Mouse (Mus musculus): ENCODE results near the gene P3h2. TPM values are rescaled to one million over a fixed set of nuclear protein-coding genes. Genes with fewer than 3 reads are reported as not detected.
A peak's percentile ranks its signal among the peaks of the same experiment; 100 is the strongest.

Gene P3h2
- polyA plus RNA-seq, 1 experiment from 2014 or later, result 0.32 TPM

DNA sequence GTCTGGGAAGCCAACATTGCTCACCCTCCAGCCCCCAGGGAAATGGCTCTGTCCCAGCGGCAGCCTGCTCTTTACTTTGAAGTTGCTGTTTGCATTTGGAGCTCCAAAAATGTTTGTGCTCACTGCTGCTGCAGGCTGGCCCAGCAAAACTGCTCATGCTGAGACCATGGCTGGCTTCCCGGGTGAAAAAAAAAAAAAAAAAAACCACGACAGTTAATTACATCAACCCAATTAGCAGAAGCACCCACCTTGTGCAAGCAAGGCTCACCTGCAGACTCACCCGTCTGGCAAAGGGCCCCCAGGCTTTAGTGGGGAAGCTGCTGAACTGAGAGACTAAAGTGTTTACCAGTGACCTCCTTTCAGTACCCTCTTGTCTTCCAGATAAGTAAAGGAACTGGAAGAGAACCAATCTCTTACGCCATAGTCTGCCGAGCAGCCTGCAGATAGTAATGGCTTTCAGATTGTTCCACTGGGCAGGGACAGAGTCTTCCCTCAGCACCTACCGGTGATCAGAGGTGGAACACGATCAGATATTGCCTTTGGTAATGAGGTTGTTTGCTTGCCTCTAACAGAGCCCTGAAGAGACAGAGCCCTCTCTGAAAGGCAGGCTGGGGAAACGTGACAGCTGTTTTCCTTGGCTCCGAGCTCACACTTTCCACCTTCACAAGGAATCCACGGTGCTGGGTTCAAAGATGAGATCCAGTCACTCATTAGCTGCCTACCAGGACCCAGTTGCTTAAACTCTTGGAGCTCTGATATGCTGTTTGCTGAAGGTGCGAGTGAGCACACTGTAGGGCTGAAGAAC is 160.2 kb downstream of the P3h2 start:
- H3K4me2 ChIP-seq (replicated peaks), result no peak overlapping the region
- ATAC-seq (replicated peaks), result peak; percentile 26
- 48% methylated on average over 12 of the region's 12 CpGs for WGBS
- H3K27ac ChIP-seq (replicated peaks), result 0 out of 2 replicates have a peak overlapping the region, but pooled peaks have one; percentile 8
- H3K27me3 ChIP-seq, result no peaks in the 10 kb centered on the region
- no peaks in the 10 kb centered on the region for H3K9me3 ChIP-seq
- H3K36me3 ChIP-seq, result no peaks in the 10 kb centered on the region
- no peak overlapping the region for H3K4me3 ChIP-seq
- H3K4me1 ChIP-seq, result peaks cover 5% of the 10 kb centered on the region; the same call in 1 of the 2 replicates
- no peak overlapping the region for H3K9ac ChIP-seq (replicated peaks)

DNA sequence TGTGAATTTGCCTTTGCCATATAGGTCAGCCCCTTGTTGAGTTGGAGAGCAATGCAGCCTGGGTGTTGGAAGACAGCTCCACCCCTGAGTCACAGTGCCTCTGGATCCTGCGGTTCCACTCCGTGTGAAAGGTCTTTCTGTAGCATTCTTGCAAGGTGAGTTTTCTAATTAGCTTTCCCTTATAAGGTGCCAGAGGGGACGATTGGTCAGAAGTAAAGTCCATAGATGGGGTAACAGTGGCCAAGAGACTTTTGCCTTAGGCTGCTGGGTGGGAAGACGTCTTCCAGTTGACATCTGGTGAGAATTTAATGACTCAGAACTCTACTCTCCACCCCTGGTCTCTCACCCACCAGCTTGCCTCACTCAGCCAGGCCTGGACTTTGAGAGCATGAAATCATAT is 163.3 kb downstream of the P3h2 start:
- Histone ChIP-seq H3K4me1 (peaks cover 5% of the 10 kb centered on the region; the same call in 1 of the 2 replicates), H3K9ac (replicated peaks) (no peak overlapping the region), H3K36me3 (no peaks in the 10 kb centered on the region), H3K4me2 (replicated peaks) (no peak overlapping the region), H3K27me3 (no peaks in the 10 kb centered on the region), H3K9me3 (no peaks in the 10 kb centered on the region), H3K4me3 (no peak overlapping the region), H3K27ac (replicated peaks) (no peak overlapping the region)
- ATAC-seq (replicated peaks), result no peak
- 80% methylated on average over 4 of the region's 4 CpGs for WGBS

DNA sequence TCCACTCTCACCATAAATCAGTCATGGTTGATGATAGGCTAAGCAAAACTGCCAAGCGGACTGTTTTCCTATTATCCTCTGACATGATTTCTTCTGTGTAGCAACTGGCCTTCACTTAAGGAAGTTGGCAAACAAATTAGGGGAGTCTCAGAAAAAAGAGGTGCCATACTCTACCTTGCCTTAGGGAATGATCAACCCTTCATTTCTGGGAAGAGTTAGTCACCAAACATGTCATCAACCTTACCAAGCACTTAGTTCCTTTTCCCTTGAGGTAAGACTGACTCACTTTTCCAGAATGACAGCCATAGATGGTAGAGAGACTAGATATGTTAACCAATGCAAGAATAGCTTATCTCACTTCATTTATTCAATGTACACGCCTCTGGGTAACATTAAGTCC is 171.4 kb downstream of the P3h2 start:
- H3K27ac ChIP-seq (replicated peaks), result no peak overlapping the region
- H3K9me3 ChIP-seq, result no peaks in the 10 kb centered on the region
- no peak overlapping the region for H3K4me3 ChIP-seq
- ATAC-seq (replicated peaks), result no peak
- no peak overlapping the region for H3K9ac ChIP-seq (replicated peaks)
- H3K36me3 ChIP-seq, result no peaks in the 10 kb centered on the region
- H3K4me2 ChIP-seq (replicated peaks), result no peak overlapping the region
- WGBS, result 84% methylated on average over 2 of the region's 2 CpGs
- H3K4me1 ChIP-seq, result no peaks in the 10 kb centered on the region
- no peaks in the 10 kb centered on the region for H3K27me3 ChIP-seq

DNA sequence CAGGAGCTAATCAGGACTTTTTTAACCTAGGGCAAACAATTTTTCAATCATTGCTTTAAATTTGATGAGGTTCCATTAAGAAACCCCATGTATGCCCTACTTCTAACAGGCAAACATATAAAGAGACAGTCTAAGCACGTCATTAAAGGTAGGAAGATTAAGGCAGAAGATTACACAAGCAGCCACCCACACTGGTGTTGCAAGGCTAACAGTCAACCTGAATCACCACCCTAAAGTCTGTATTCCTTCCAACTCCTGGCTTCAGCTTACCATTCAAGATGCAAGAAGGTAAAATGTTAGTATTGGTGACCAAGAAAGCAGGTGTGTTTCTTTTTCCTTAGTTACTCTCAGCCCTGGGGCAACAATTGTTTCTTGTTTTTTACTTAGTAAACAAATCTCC is 193.4 kb downstream of the P3h2 start:
- H3K27ac ChIP-seq (replicated peaks), result no peak overlapping the region
- ATAC-seq (replicated peaks), result no peak
- no peaks in the 10 kb centered on the region for H3K4me1 ChIP-seq
- 64% methylated on average over 1 of the region's 1 CpGs for WGBS
- H3K36me3 ChIP-seq, result no peaks in the 10 kb centered on the region
- H3K27me3 ChIP-seq, result no peaks in the 10 kb centered on the region
- H3K4me2 ChIP-seq (replicated peaks), result no peak overlapping the region
- no peak overlapping the region for H3K4me3 ChIP-seq
- no peak overlapping the region for H3K9ac ChIP-seq (replicated peaks)
- H3K9me3 ChIP-seq, result no peaks in the 10 kb centered on the region

Data from forebrain, embryonic 15.5 days (tissue).